Mouse (Mus musculus) liver, postnatal 0 days (tissue): ENCODE results near the gene Fbxo3.
A peak's percentile ranks its signal among the peaks of the same experiment; 100 is the strongest.
"Not testable (repeated sequence)": the region's sequence is repeated elsewhere in the genome, so short reads cannot be mapped to it uniquely, and the experiment has no call there.

Experiments used
- CTCF ChIP-seq: sonication (generic); IDR thresholded peaks from 2 replicates; pipeline ENCODE4 v1.5.1; 2016; ENCODE audit warnings: antibody characterized with exemption, low read depth
- EP300 ChIP-seq: IDR thresholded peaks from 2 replicates; pipeline ENCODE4 v1.6.1; 2016; ENCODE audit warnings: antibody characterized with exemption, low read depth, mild to moderate bottlenecking

DNA sequence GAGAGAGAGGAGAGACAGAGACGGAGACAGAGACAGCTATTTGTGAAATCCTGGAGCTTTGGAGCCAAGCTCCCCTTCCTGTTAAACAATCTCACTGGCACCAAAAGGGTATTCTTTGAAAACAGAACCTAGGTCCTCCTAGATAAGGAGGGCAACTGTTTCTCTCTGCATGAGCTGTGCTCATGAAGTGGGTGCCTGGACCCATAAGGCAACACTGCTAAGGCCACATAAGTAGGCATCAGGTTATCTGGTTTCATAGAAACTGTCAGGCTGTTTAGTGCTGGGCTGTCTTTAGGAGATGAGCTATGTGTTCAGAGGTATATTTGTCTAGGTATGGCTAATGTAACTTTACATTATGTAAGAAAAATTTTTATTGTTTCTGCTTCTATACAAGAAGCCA, 60.0 kb downstream of the Fbxo3 start:
- 0 out of 2 replicates have a peak, but pooled peaks have one; percentile 10 for TF ChIP-seq EP300
- TF ChIP-seq CTCF: not testable (repeated sequence)
